Mouse (Mus musculus): ENCODE data around the gene Itgal. TPM values are rescaled to one million over a fixed set of nuclear protein-coding genes. Genes with fewer than 3 reads are reported as not detected.

The Itgal gene
- polyA plus RNA-seq, 2 experiments: 4.0 to 6.4 TPM

DNA sequence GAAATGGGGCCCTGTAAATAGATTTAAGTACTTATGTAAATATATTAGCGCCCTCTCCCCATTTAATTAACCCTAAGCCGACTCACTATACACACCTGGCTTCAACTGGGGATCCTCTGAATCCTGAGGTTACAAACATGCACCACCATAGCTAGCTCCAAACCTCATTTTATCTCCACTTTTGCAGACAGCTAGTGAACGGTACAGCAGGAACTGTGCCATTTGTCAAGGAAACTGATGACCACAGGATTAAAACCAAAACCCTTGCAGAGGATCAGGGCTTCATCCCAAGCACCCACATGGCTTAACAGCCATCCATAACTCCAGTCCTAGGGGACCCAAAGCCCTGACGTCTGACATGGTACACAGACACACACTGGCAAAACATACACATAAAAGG lies 41.1 kb upstream of the Itgal start:
- Histone ChIP-seq H3K36me3 (replicated peaks; ENCODE audit: control insufficient read depth, insufficient read depth, low read depth) (no peaks in the 10 kb centered on the region), H3K9ac (replicated peaks) (peak overlapping the region; percentile 78), H3K9me3 (ENCODE audit: control insufficient read depth, low read length) (no peaks in the 10 kb centered on the region), H3K4me3 (ENCODE audit: insufficient read depth in 1 of 2, low read depth in 2 of 2, low read length in 2 of 2) (peak overlapping the region in 1 of 2 experiments; percentile 64; a peak in 2 of 4 replicates), H3K27ac (peak overlapping the region; percentile 89), H3K4me2 (ENCODE audit: low read depth) (peak overlapping the region; percentile 92), H3K4me1 (replicated peaks; ENCODE audit: control insufficient read depth in 2 of 2, insufficient read depth in 2 of 2, low read length in 1 of 2) (peaks cover 14 to 27% of the 10 kb centered on the region in 2 experiments), H3K27me3 (ENCODE audit: control insufficient read depth, insufficient read depth, low read length) (no peaks in the 10 kb centered on the region)
- no peak for DNase-seq (ENCODE audit: low read depth in 3 of 3, low spot score in 3 of 3)
- no peak for ATAC-seq (ENCODE audit: insufficient read depth)
- no peak for TF ChIP-seq CTCF (IDR thresholded peaks at IDR 0.05; ENCODE audit: low read depth)
- TF ChIP-seq EP300 (IDR thresholded peaks at IDR 0.05; ENCODE audit: low read depth): no peak
- WGBS (ENCODE audit: insufficient replicate concordance): 13% methylated on average over 4 of the region's 4 CpGs

DNA sequence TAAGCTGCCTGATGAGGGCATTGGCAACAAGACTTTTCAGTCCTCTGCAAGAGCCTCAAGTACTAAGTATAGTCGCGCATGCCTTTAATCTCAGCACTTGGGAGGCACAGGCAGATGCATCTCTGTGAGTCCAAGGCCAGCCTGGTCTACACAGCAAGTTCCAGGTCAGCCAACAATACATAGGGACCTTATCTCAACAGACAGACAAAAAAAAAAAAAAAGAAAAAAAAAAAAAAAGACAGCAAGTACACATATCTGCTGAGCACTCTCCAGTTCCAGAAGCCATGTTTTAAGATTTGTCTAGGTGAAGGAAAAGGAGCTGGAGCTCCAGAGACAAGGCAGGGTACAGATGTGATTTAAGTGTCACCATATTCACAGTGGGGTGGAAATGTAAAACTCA lies 40.1 kb upstream of the Itgal start:
- Histone ChIP-seq H3K4me2 (ENCODE audit: low read depth) (no peak overlapping the region), H3K36me3 (replicated peaks; ENCODE audit: control insufficient read depth, insufficient read depth, low read depth) (no peaks in the 10 kb centered on the region), H3K9me3 (ENCODE audit: control insufficient read depth, low read length) (no peaks in the 10 kb centered on the region), H3K4me1 (replicated peaks; ENCODE audit: control insufficient read depth in 2 of 2, insufficient read depth in 2 of 2, low read length in 1 of 2) (peaks cover 16 to 28% of the 10 kb centered on the region in 2 experiments), H3K9ac (replicated peaks) (no peak overlapping the region), H3K27ac (no peak overlapping the region), H3K27me3 (ENCODE audit: control insufficient read depth, insufficient read depth, low read length) (no peaks in the 10 kb centered on the region), H3K4me3 (ENCODE audit: insufficient read depth in 1 of 2, low read depth in 2 of 2, low read length in 2 of 2) (no peak overlapping the region)
- ATAC-seq (ENCODE audit: insufficient read depth) (no peak), DNase-seq (ENCODE audit: low read depth in 3 of 3, low spot score in 3 of 3) (no peak)
- TF ChIP-seq EP300 (IDR thresholded peaks at IDR 0.05; ENCODE audit: low read depth): no peak
- TF ChIP-seq CTCF (IDR thresholded peaks at IDR 0.05; ENCODE audit: low read depth): no peak
- WGBS (ENCODE audit: insufficient replicate concordance): 33% methylated on average over 2 of the region's 2 CpGs

DNA sequence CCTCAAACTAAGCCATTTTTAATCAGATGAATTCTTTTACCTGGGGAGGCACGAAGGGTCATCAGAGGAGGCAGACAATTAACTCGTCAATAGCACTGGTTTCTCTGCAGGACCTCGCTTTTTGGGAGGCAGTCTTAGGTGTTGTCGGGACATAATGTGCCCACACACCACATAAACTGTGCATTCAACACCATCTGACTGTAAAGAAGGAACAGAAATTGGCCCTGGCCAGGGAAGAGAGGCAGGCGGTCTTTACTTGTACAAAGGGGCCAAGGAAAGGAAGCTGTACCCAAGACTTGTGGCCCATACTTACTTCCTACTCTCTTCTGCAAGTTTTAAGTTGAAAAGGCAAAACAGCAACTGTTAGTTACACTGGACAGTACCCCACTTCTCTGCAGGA lies 39.5 kb upstream of the Itgal start:
- Histone ChIP-seq H3K4me2 (ENCODE audit: low read depth) (no peak overlapping the region), H3K27me3 (ENCODE audit: control insufficient read depth, insufficient read depth, low read length) (no peaks in the 10 kb centered on the region), H3K27ac (no peak overlapping the region), H3K4me1 (replicated peaks; ENCODE audit: control insufficient read depth in 2 of 2, insufficient read depth in 2 of 2, low read length in 1 of 2) (peaks cover 22 to 33% of the 10 kb centered on the region in 2 experiments), H3K9ac (replicated peaks) (no peak overlapping the region), H3K36me3 (replicated peaks; ENCODE audit: control insufficient read depth, insufficient read depth, low read depth) (no peaks in the 10 kb centered on the region), H3K4me3 (ENCODE audit: insufficient read depth in 1 of 2, low read depth in 2 of 2, low read length in 2 of 2) (no peak overlapping the region), H3K9me3 (ENCODE audit: control insufficient read depth, low read length) (no peaks in the 10 kb centered on the region)
- WGBS (ENCODE audit: insufficient replicate concordance): 78% methylated on average over 5 of the region's 5 CpGs
- no peak for TF ChIP-seq CTCF (IDR thresholded peaks at IDR 0.05; ENCODE audit: low read depth)
- no peak for TF ChIP-seq EP300 (IDR thresholded peaks at IDR 0.05; ENCODE audit: low read depth)
- ATAC-seq (ENCODE audit: insufficient read depth) (no peak), DNase-seq (ENCODE audit: low read depth in 3 of 3, low spot score in 3 of 3) (no peak)

DNA sequence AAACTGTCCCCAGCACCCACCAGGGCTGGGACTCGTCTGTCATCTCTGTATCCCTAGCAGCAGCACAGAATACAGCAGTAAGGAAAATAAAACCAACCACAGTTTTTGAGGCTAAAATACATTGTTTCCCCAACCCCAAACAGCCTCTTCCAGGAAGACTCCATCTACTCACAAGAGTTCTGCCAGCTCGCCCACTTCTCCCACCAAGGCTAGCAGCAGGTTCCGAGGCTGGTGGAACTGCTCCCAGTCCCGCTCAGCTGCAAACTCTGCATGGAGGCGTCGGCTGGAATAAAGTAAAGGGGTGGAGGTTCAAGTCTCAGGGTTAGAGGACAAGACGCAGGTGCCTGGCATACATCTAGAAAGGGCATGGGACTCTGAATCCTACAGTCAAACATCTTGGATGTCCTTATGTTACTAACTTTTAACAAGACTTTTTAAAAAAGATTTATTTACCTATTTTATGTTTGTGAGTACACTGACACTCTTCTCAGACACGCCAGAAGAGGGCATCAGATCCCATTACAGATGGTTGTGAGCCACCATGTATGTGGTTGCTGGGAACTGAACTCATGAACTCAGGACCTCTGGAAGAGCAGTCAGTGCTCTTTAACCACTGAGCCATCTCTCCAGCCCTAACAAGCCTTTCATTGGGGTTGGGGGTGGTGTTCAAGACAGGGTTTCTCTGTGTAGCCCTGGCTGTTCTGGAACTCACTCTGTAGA lies 36.7 kb upstream of the Itgal start:
- 56% methylated on average over 8 of the region's 8 CpGs for WGBS (ENCODE audit: insufficient replicate concordance)
- no peak for TF ChIP-seq EP300 (IDR thresholded peaks at IDR 0.05; ENCODE audit: low read depth)
- TF ChIP-seq CTCF (IDR thresholded peaks at IDR 0.05; ENCODE audit: low read depth): peak; percentile 31
- H3K36me3 ChIP-seq (replicated peaks; ENCODE audit: control insufficient read depth, insufficient read depth, low read depth): no peaks in the 10 kb centered on the region
- H3K27ac ChIP-seq: no peak overlapping the region
- no peak overlapping the region for H3K9ac ChIP-seq (replicated peaks)
- H3K4me2 ChIP-seq (ENCODE audit: low read depth): peak overlapping the region; percentile 98
- H3K27me3 ChIP-seq (ENCODE audit: control insufficient read depth, insufficient read depth, low read length): no peaks in the 10 kb centered on the region
- peaks cover 35 to 42% of the 10 kb centered on the region in 2 experiments for H3K4me1 ChIP-seq (replicated peaks; ENCODE audit: control insufficient read depth in 2 of 2, insufficient read depth in 2 of 2, low read length in 1 of 2)
- ATAC-seq (ENCODE audit: insufficient read depth) (no peak), DNase-seq (ENCODE audit: low read depth in 3 of 3, low spot score in 3 of 3) (no peak)
- peak overlapping the region; percentile 66 to 77 for H3K4me3 ChIP-seq (ENCODE audit: insufficient read depth in 1 of 2, low read depth in 2 of 2, low read length in 2 of 2)
- H3K9me3 ChIP-seq (ENCODE audit: control insufficient read depth, low read length): no peaks in the 10 kb centered on the region

DNA sequence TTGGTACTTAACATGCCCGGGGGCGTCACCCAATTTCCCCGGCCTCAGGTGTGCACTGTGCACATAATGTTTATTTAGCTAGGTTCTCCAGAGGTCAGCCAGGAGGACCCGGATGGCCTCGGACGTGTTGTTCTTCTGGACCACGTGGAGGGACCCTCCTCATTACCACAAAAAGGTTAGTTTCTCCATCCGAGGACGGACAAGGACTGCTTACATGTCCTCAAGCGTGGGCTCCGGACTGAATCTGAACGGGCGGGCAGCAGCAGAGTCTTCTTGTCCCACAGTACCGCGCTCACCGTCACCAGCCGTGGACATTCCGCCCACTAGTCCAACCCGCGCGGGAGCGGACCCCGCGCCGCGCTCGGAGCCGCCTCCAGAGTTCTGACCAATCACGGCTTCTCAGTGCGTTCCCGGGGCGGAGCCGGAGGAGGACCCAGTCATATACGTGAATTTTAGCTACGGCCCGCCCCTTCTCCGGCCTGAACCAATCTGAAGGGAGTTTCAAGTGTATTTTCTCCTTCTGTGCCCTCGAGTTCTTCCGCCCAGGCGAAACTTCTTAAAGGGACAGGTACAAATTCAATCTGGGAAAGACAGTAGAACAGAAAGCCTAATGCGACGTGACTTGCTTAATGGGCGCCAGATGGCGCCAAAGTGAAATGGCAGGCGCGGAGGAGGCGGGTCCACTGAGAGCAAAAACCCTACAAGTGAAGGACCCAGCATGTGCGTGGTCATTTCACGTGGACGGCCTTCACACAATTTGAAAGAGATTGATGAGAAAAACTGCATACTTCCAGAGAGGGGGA lies 35.5 kb upstream of the Itgal start, which contains the start of gene Dctpp1:
Gene Dctpp1 (minus strand): TSS at position 401 of the 803 bp plus-strand sequence.
- ATAC-seq (ENCODE audit: insufficient read depth): peak; percentile 95
- Histone ChIP-seq H3K9ac (replicated peaks) (peak within 1 kb of the TSS; percentile 69), H3K36me3 (replicated peaks; ENCODE audit: control insufficient read depth, insufficient read depth, low read depth) (no peaks in the 10 kb centered on the region), H3K27ac (peak within 1 kb of the TSS; percentile 26; the same call in 1 of the 2 replicates), H3K4me3 (ENCODE audit: insufficient read depth in 1 of 2, low read depth in 2 of 2, low read length in 2 of 2) (peak within 1 kb of the TSS; percentile 66 to 77), H3K27me3 (ENCODE audit: control insufficient read depth, insufficient read depth, low read length) (no peaks in the 10 kb centered on the region), H3K9me3 (ENCODE audit: control insufficient read depth, low read length) (no peaks in the 10 kb centered on the region), H3K4me2 (ENCODE audit: low read depth) (peak within 1 kb of the TSS; percentile 98), H3K4me1 (replicated peaks; ENCODE audit: control insufficient read depth in 2 of 2, insufficient read depth in 2 of 2, low read length in 1 of 2) (peaks cover 24 to 31% of the 10 kb centered on the region in 2 experiments)
- under 1% methylated on average over 50 of the region's 50 CpGs for WGBS (ENCODE audit: insufficient replicate concordance)
- peak; percentile 98 to 99 (median 99) for DNase-seq (ENCODE audit: low read depth in 3 of 3, low spot score in 3 of 3)
- TF ChIP-seq CTCF (IDR thresholded peaks at IDR 0.05; ENCODE audit: low read depth): peak; percentile 94
- no peak for TF ChIP-seq EP300 (IDR thresholded peaks at IDR 0.05; ENCODE audit: low read depth)
